Mouse (Mus musculus): ENCODE measurements around the gene Ppp1r1b.

GRCm38 (mm10) chr11:98325191-98325820, 22.9 kb upstream of the Ppp1r1b start:
- TF ChIP-seq EP300 (IDR thresholded peaks at IDR 0.05; ENCODE audit: low read depth) (no peak), CTCF (IDR thresholded peaks at IDR 0.05; ENCODE audit: low read depth) (no peak)
